Mouse (Mus musculus): ENCODE measurements around the gene Rfx4. TPM values are rescaled to one million over a fixed set of nuclear protein-coding genes. Genes with fewer than 3 reads are reported as not detected.
A peak's percentile ranks its signal among the peaks of the same experiment; 100 is the strongest.

Gene Rfx4
- total RNA-seq, 1 experiment from 2014 or later, result 0.63 TPM

- DNase-seq, result no peak
Measured at GRCm38 (mm10) chr10:84910758-84911384, 155.0 kb downstream of the Rfx4 start.

- DNase-seq, result no peak
Measured at GRCm38 (mm10) chr10:84913148-84913547, 157.3 kb downstream of the Rfx4 start.

DNA sequence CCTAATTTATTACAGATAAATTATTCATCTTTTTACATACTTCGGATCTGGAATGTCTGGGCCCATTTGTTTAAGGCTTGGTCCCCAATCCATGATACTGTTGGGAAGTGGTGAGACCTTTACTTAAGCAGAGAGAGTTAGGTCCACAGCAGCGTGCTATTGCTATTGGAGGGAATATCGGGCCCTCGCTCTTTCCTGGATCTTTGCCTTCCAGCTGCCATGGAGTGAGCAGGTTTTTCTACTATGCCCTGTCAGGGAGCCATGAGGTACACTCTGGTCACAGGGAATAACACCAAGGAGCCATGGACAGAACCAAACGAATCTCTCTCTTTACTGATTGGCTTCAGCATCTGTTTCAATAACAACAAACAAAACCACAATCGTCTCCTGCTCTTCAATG is 159.6 kb downstream of the Rfx4 start:
- DNase-seq, result no peak

- DNase-seq, result peak; percentile 97
Measured at GRCm38 (mm10) chr10:84916810-84917730, 161.2 kb downstream of the Rfx4 start, which contains the start of gene Ric8b. Gene Ric8b (plus strand): TSS chr10:84917616.

DNA sequence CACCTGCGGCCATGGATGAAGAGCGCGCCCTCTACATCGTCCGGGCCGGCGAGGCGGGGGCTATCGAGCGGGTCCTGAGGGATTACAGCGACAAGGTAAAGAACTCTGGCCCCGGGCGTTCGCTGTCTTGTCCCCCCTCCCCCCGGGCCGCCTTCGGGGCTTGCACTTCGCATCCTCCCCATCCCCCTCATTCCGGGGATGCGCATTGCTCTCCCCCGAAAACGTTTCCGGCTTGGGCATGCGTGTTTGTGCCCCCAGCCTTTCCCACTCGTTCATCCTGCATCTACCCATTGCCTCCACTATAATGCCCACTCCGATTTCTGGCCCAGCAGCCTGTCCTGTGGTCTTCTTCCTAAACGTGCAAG is 161.9 kb downstream of the Rfx4 start:
- no peak for DNase-seq

- DNase-seq, result peak; percentile 27
Measured at GRCm38 (mm10) chr10:84926336-84926735, 170.5 kb downstream of the Rfx4 start.

GRCm38 (mm10) chr10:84926885-84927284 is 171.0 kb downstream of the Rfx4 start:
- DNase-seq, result no peak

GRCm38 (mm10) chr10:84928465-84928864 is 172.6 kb downstream of the Rfx4 start:
- DNase-seq, result no peak

DNA sequence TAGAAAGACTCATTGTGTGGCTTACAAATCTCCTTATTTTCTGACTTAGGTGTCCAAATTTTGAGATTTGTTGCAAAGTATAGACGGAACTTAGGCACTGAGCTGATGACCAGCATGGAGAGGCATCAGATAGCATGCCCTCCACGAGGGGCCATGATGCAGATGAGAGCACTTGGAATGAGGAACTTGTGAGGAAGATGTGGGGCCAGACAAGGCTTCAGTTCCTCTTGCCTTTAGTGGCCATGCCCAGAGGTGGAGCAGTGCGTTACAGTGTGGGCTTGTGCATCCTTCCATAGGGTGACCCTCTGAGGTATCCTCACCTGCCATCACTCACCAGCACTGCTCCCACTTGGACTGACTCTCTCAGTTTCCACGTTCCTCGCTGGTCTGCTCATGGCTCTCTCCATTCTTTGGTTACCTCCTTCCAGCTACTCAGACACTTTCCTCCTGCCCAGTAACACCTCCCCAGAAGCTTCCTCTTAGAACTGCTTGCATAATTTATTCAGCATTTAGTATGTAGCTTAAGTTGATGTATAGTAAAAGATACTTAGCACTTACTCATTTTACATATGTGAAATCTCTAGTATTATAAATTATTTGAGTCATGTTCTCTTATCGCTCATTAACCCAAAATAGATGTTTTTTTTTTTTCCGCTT is 179.8 kb downstream of the Rfx4 start:
- DNase-seq, result no peak

GRCm38 (mm10) chr10:84936832-84937515 is 181.1 kb downstream of the Rfx4 start:
- DNase-seq, result no peak

- peak; percentile 27 for DNase-seq
Measured at GRCm38 (mm10) chr10:84938094-84938820, 182.4 kb downstream of the Rfx4 start.

GRCm38 (mm10) chr10:84938886-84939285 is 183.0 kb downstream of the Rfx4 start:
- no peak for DNase-seq

- no peak for DNase-seq
Measured at GRCm38 (mm10) chr10:84940356-84940755, 184.5 kb downstream of the Rfx4 start.

DNA sequence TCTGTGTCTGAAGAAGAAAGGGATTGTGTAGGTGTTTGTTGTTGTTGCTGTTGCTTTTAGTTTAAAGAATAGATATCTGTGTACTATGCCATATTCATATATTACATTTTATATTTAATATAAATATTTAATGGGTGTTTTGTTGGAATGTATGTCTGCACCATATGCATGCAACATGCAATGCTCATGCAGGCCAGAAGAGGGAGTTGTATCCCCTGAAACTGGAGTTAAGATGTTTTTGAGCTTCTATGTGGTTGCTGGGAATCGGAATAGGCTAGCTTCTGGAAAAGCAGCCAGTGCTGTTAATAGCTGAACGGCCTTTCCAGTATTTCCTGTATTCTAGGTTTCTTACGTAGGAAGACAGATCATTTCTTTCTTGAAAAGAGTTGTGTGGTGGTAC is 189.8 kb downstream of the Rfx4 start:
- DNase-seq, result no peak

DNA sequence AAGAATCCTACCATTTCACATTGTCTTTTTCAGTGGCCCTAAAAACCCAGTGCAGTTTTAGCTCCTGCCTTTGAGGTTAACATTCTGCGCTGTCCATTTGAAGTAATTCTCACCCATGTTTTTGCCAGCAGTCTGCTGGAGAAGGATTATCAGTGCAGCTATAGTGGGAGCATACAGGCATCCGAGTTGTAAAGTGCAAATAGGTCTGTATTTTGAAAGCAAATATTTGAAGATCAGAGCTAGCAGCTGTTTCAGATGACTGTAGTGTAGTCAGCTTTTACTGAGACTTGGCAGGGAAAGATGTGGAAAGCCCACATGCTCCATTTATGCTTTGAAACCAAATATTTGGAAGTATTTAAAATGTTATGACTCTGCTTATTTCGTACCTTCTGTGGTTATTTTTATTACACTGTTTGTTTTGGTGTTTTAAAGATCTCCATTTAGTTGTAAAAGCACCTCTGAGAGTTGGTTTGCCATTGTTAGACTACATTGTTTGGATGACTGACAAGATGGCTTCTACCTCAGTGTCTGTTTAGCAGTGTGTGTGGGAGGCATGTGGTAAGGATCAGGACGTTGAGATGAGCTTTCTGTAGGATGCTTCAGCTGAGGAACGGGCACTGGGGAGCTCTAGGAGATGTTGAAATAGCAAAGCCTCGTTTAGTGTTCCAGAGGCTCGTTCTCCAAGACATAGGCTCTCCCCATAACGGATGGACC is 193.3 kb downstream of the Rfx4 start:
- no peak for DNase-seq

DNA sequence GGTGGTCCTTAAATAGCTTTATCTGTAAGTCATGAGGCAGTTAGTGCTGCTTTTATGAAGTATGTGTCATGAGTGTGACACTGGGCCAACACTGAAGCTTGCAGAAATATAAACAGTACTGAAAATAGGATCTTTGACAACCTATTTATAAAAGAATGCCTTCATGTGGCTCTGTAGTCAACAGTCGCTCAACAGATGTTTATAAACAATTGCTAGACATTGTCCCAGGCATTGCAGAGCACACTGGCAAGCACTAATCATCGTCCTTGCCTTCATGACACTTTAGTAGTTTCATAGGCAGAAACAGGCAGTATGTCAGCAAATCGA is 193.8 kb downstream of the Rfx4 start:
- no peak for DNase-seq

- DNase-seq, result no peak
Measured at GRCm38 (mm10) chr10:84950384-84950783, 194.5 kb downstream of the Rfx4 start.

DNA sequence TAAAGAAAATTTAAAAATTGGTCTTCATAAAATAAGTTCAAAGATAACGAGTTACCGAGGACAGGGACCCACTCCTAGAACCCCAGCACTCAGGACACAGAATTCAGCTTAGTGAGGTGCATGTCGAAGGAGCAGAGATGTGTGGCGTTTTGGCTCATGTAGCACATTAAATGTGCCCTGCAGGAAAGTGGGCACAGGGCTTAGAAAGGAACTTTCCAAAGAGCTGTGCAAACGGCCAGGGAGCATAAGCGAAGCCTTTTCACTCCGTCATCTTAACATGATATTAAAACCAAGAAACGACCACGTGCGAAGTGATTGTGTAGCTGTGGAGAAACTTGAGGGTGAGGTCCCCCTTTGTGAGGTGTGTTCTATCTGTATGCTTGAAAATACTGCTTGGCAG is 198.4 kb downstream of the Rfx4 start:
- no peak for DNase-seq
